Mouse (Mus musculus) thymus, adult 18-20 months (tissue): Measurements from ENCODE around the gene Zfp451.
"Not testable (repeated sequence)": the region's sequence is repeated elsewhere in the genome, so short reads cannot be mapped to it uniquely, and the experiment has no call there.

Experiments
- DNase-seq, 2 experiments: peaks; one replicate each; pipeline ENCODE4 v3.0.0; 2022; ENCODE audit warnings: mixed read lengths in 2 of 2

Zfp451 gene

GRCm38 (mm10) chr1:33757033-33757413, 57.4 kb downstream of the Zfp451 start:
- DNase-seq, result no peak

- no peak for DNase-seq
Observed at GRCm38 (mm10) chr1:33756258-33757032, 58.0 kb downstream of the Zfp451 start.

- DNase-seq, result no peak
Observed at GRCm38 (mm10) chr1:33755799-33756198, 58.6 kb downstream of the Zfp451 start.

- no peak for DNase-seq
Observed at GRCm38 (mm10) chr1:33754965-33755735, 59.2 kb downstream of the Zfp451 start.

- no peak for DNase-seq
Observed at GRCm38 (mm10) chr1:33754089-33754488, 60.3 kb downstream of the Zfp451 start.

GRCm38 (mm10) chr1:33751283-33751682, 63.1 kb downstream of the Zfp451 start:
- DNase-seq, result no peak

- not testable (repeated sequence) for DNase-seq
Observed at GRCm38 (mm10) chr1:33749709-33750108, 64.7 kb downstream of the Zfp451 start.

GRCm38 (mm10) chr1:33749109-33749508, 65.3 kb downstream of the Zfp451 start:
- DNase-seq, result no peak

- DNase-seq, result no peak
Observed at GRCm38 (mm10) chr1:33745901-33746300, 68.5 kb downstream of the Zfp451 start.

- not testable (repeated sequence) for DNase-seq
Observed at GRCm38 (mm10) chr1:33744815-33745214, 69.6 kb downstream of the Zfp451 start.

- DNase-seq, result no peak
Observed at GRCm38 (mm10) chr1:33742903-33743302, 71.5 kb downstream of the Zfp451 start.

GRCm38 (mm10) chr1:33739302-33739701, 75.1 kb downstream of the Zfp451 start:
- DNase-seq, result peak in 1 of 2 experiments; percentile 27

- DNase-seq, result no peak
Observed at GRCm38 (mm10) chr1:33738681-33739278, 75.6 kb downstream of the Zfp451 start.

GRCm38 (mm10) chr1:33738281-33738680, 76.1 kb downstream of the Zfp451 start:
- no peak for DNase-seq

- no peak for DNase-seq
Observed at GRCm38 (mm10) chr1:33734001-33734685, 80.3 kb downstream of the Zfp451 start.

GRCm38 (mm10) chr1:33733044-33733443, 81.4 kb downstream of the Zfp451 start:
- DNase-seq, result no peak

GRCm38 (mm10) chr1:33725086-33725485, 89.3 kb downstream of the Zfp451 start:
- no peak for DNase-seq

- DNase-seq, result no peak
Observed at GRCm38 (mm10) chr1:33724516-33724915, 89.9 kb downstream of the Zfp451 start.

GRCm38 (mm10) chr1:33721020-33721419, 93.4 kb downstream of the Zfp451 start:
- no peak for DNase-seq

GRCm38 (mm10) chr1:33720231-33720630, 94.2 kb downstream of the Zfp451 start:
- peak in 1 of 2 experiments; percentile 3 for DNase-seq

GRCm38 (mm10) chr1:33719733-33720225, 94.6 kb downstream of the Zfp451 start, which contains the start of gene Rab23:
Gene Rab23 (plus strand): TSS chr1:33719887.
- DNase-seq, result peak; percentile 54 to 59

GRCm38 (mm10) chr1:33717636-33718035, 96.8 kb downstream of the Zfp451 start:
- no peak for DNase-seq

- no peak for DNase-seq
Observed at GRCm38 (mm10) chr1:33714796-33715195, 99.6 kb downstream of the Zfp451 start.
